Mouse (Mus musculus) heart, embryonic 14.5 days (tissue): ENCODE results near the gene Ank3. TPM values are rescaled to one million over a fixed set of nuclear protein-coding genes. Genes with fewer than 3 reads are reported as not detected.

ENCODE experiments used
- ATAC-seq: fragments of 200-750 bp; cut with Nextera tagmentation; 2 replicates; pipeline ENCODE4 v1.8.0; 2017; ENCODE audit warnings: low read depth, moderate TSS enrichment; ENCODE audit not compliant: insufficient number of reproducible peaks, insufficient read depth, low FRiP score
- H3K27ac ChIP-seq, 2 experiments: fragments of 200-500 bp in 1 of 2; fragments of 300-500 bp in 1 of 2; sonication (generic) in 1 of 2; replicated peaks in 1 of 2; 2 replicates each; pipeline ENCODE4 v1.5.1; 2012 to 2014; ENCODE audit warnings: low read depth in 2 of 2, low read length in 2 of 2, control low read depth in 1 of 2, mild to moderate bottlenecking in 1 of 2, mixed read lengths in 1 of 2; ENCODE audit not compliant: control insufficient read depth in 1 of 2, insufficient read depth in 1 of 2
- H3K27me3 ChIP-seq: fragments of 300-500 bp; sonication (generic); 2 replicates; pipeline ENCODE4 v1.6.1; 2014; ENCODE audit warnings: mild to moderate bottlenecking, low read length, control low read depth; ENCODE audit not compliant: control insufficient read depth, insufficient read depth
- H3K36me3 ChIP-seq: fragments of 300-500 bp; sonication (generic); 2 replicates; pipeline ENCODE4 v1.6.1; 2014; ENCODE audit warnings: mild to moderate bottlenecking, control low read depth, low read length, mixed read lengths; ENCODE audit not compliant: control insufficient read depth, insufficient read depth
- H3K4me1 ChIP-seq, 2 experiments: fragments of 200-500 bp in 1 of 2; fragments of 300-500 bp in 1 of 2; sonication (generic) in 1 of 2; 2 replicates each; pipeline ENCODE4 v1.6.1; 2012 to 2014; ENCODE audit warnings: low read length in 2 of 2, control low read depth in 1 of 2, mixed read lengths in 1 of 2; ENCODE audit not compliant: control insufficient read depth in 2 of 2, insufficient read depth in 2 of 2
- H3K4me2 ChIP-seq: fragments of 300-500 bp; sonication (generic); 2 replicates; pipeline ENCODE4 v1.6.1; 2014; ENCODE audit warnings: mild to moderate bottlenecking, low read length
- H3K4me3 ChIP-seq, 2 experiments: fragments of 200-500 bp in 1 of 2; fragments of 300-500 bp in 1 of 2; sonication (generic) in 1 of 2; 2 replicates each; pipeline ENCODE4 v1.5.1; 2012 to 2014; ENCODE audit warnings: low read length in 2 of 2, mild to moderate bottlenecking in 2 of 2, control low read depth in 1 of 2, low read depth in 1 of 2, moderate library complexity in 1 of 2; ENCODE audit not compliant: control insufficient read depth in 1 of 2, insufficient read depth in 1 of 2
- H3K9ac ChIP-seq: fragments of 300-500 bp; sonication (generic); 2 replicates; pipeline ENCODE4 v1.6.1; 2014; ENCODE audit warnings: mild to moderate bottlenecking, low read length
- H3K9me3 ChIP-seq: fragments of 300-500 bp; sonication (generic); 2 replicates; pipeline ENCODE4 v1.6.1; 2016; ENCODE audit warnings: low read length, control low read depth; ENCODE audit not compliant: control insufficient read depth
- WGBS: fragments of 180-500 bp; shearing (Covaris S2); extraction: QIAGEN DNeasy Blood & Tissue Kit; methylation state at CpG from one replicate; pipeline ENCODE4 v1.1.7; 2014; 5-methylcytosine and 5-hydroxymethylcytosine counted together
- polyA plus RNA-seq: library from polyadenylated mRNA; unstranded; fragments of >200 nt; fragmentation: Nextera tagmentation; extraction: Ambion mirVana; gene quantifications from 2 replicates; pipeline ENCODE4 v1.2.1, GENCODE M21; 2014

The Ank3 gene
- polyA plus RNA-seq, 1 experiment from 2014 or later = 43.2 TPM

GRCm38 (mm10) chr10:69883935-69884680 lies 485.5 kb downstream of the Ank3 start:
- 92% methylated on average over 4 of the region's 4 CpGs for WGBS
- Histone ChIP-seq H3K4me3 (no peak overlapping the region), H3K9me3 (peaks cover 6% of the 10 kb centered on the region; the same call in 1 of the 2 replicates), H3K4me2 (no peak overlapping the region), H3K27ac (no peak overlapping the region), H3K36me3 (peaks cover 70% of the 10 kb centered on the region), H3K27me3 (no peaks in the 10 kb centered on the region), H3K9ac (no peak overlapping the region), H3K4me1 (peaks cover 2 to 7% of the 10 kb centered on the region in 2 experiments; a peak in 2 of 4 replicates)
- ATAC-seq = no peak

GRCm38 (mm10) chr10:69888399-69888798 lies 489.8 kb downstream of the Ank3 start:
- H3K27ac ChIP-seq = peak overlapping the region; percentile 77 to 80

GRCm38 (mm10) chr10:69889779-69890178 lies 491.2 kb downstream of the Ank3 start:
- H3K9me3 ChIP-seq = no peaks in the 10 kb centered on the region
- WGBS = 26% methylated on average over 6 of the region's 6 CpGs

More at GRCm38 (mm10) chr10:69888399-69888798, 489.8 kb downstream of the Ank3 start:
- peak overlapping the region; percentile 63 for H3K4me2 ChIP-seq
- WGBS = 15% methylated on average over 4 of the region's 4 CpGs
- peaks cover 2 to 7% of the 10 kb centered on the region in 2 experiments; a peak in 2 of 4 replicates for H3K4me1 ChIP-seq
- H3K9ac ChIP-seq = peak overlapping the region; percentile 61; the same call in 1 of the 2 replicates
- no peaks in the 10 kb centered on the region for H3K9me3 ChIP-seq
- peak overlapping the region in 1 of 2 experiments; percentile 14; a peak in 2 of 4 replicates for H3K4me3 ChIP-seq
- peaks cover 43% of the 10 kb centered on the region for H3K36me3 ChIP-seq
- H3K27me3 ChIP-seq = no peaks in the 10 kb centered on the region
- ATAC-seq = no peak

DNA sequence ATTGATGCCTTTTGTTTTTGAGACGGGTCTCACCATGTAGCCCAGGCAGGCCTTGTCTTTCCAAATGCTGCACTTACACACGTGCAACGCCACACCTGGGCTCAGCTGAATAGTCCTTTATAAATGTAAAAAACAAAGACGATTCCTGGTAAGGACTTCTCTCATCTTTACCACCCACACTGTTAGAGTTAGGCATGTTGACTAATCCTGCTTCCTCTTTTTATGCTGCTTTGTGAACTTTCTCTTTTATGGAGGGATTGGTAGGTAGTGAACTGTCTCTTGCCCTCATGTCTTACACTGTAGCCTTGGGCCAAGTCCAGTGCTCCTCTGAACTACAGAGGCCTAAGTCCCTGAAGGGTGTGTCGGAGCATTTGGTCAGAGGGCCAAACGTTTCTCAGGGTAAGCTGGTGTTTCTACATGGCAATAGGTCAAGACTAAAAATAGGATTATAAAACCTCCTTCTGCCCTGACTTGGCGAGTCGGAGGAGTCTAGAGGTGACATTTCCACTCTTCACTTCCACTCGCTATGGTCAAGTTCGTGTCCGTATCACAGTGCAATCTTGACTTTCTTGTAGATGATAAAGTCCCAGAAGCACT lies 491.9 kb downstream of the Ank3 start:
- whole genome bisulfite sequencing = 80% methylated on average over 11 of the region's 11 CpGs
- Histone ChIP-seq H3K27me3 (no peaks in the 10 kb centered on the region), H3K9ac (no peak overlapping the region), H3K4me1 (peaks cover 2 to 7% of the 10 kb centered on the region in 2 experiments; a peak in 2 of 4 replicates), H3K9me3 (no peaks in the 10 kb centered on the region), H3K27ac (no peak overlapping the region), H3K36me3 (peaks cover 35% of the 10 kb centered on the region), H3K4me2 (no peak overlapping the region), H3K4me3 (no peak overlapping the region)
- no peak for ATAC-seq

More at GRCm38 (mm10) chr10:69889779-69890178, 491.2 kb downstream of the Ank3 start:
- H3K27me3 ChIP-seq = no peaks in the 10 kb centered on the region
- peaks cover 38% of the 10 kb centered on the region for H3K36me3 ChIP-seq
- ATAC-seq = no peak
- no peak overlapping the region for H3K4me3 ChIP-seq
- H3K4me1 ChIP-seq = peaks cover 2 to 7% of the 10 kb centered on the region in 2 experiments; a peak in 2 of 4 replicates
- no peak overlapping the region for H3K27ac ChIP-seq
- no peak overlapping the region for H3K4me2 ChIP-seq
- no peak overlapping the region for H3K9ac ChIP-seq

DNA sequence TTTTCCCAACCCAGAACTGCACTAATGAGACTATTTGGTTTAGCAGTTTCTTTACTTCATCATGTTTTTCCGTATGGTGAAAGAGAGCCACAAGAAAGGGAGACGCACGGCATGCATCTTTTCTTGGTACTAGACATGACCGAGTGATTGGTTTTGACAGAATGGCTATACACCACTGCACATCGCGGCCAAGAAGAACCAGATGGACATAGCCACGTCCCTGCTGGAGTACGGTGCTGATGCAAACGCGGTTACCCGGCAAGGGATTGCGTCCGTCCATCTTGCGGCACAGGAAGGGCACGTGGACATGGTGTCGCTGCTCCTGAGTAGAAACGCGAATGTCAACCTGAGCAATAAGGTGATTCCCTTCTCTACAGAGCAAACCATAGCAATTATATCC lies 493.6 kb downstream of the Ank3 start:
- 93% methylated on average over 18 of the region's 18 CpGs for WGBS
- no peak for ATAC-seq

GRCm38 (mm10) chr10:69895606-69896005 lies 497.0 kb downstream of the Ank3 start:
- H3K36me3 ChIP-seq = peaks cover 64% of the 10 kb centered on the region

More for the DNA sequence above, 493.6 kb downstream of the Ank3 start:
- no peak overlapping the region for H3K4me3 ChIP-seq
- peaks cover 38% of the 10 kb centered on the region for H3K36me3 ChIP-seq
- H3K9ac ChIP-seq = no peak overlapping the region
- H3K27me3 ChIP-seq = no peaks in the 10 kb centered on the region
- H3K9me3 ChIP-seq = no peaks in the 10 kb centered on the region
- no peak overlapping the region for H3K27ac ChIP-seq
- H3K4me2 ChIP-seq = no peak overlapping the region
- peaks cover 2 to 7% of the 10 kb centered on the region in 2 experiments; a peak in 2 of 4 replicates for H3K4me1 ChIP-seq

GRCm38 (mm10) chr10:69897927-69898326 lies 499.4 kb downstream of the Ank3 start:
- Histone ChIP-seq H3K4me1 (no peaks in the 10 kb centered on the region), H3K4me3 (no peak overlapping the region), H3K27ac (no peak overlapping the region), H3K4me2 (no peak overlapping the region), H3K27me3 (no peaks in the 10 kb centered on the region), H3K36me3 (peaks cover 73% of the 10 kb centered on the region), H3K9me3 (no peaks in the 10 kb centered on the region), H3K9ac (no peak overlapping the region)
- 88% methylated on average over 5 of the region's 5 CpGs for WGBS
- ATAC-seq = no peak

More at GRCm38 (mm10) chr10:69895606-69896005, 497.0 kb downstream of the Ank3 start:
- Histone ChIP-seq H3K9me3 (no peaks in the 10 kb centered on the region), H3K27me3 (no peaks in the 10 kb centered on the region), H3K4me1 (no peaks in the 10 kb centered on the region), H3K9ac (no peak overlapping the region), H3K4me2 (no peak overlapping the region), H3K27ac (no peak overlapping the region), H3K4me3 (no peak overlapping the region)
- ATAC-seq = no peak
- WGBS = 71% methylated on average over 9 of the region's 9 CpGs
